Mouse (Mus musculus): ENCODE results near the gene Fndc3b.

GRCm38 (mm10) chr3:27615479-27615878 is 95.6 kb downstream of the Fndc3b start:
- no peak for TF ChIP-seq CTCF (IDR thresholded peaks at IDR 0.05; ENCODE audit: low read depth)
- no peak for TF ChIP-seq EP300 (IDR thresholded peaks at IDR 0.05; ENCODE audit: low read depth)

Data from liver, embryonic 14.5 days (tissue).